7 mouse cellular contexts compared by ENCODE assay signal in the genomic region with DNA sequence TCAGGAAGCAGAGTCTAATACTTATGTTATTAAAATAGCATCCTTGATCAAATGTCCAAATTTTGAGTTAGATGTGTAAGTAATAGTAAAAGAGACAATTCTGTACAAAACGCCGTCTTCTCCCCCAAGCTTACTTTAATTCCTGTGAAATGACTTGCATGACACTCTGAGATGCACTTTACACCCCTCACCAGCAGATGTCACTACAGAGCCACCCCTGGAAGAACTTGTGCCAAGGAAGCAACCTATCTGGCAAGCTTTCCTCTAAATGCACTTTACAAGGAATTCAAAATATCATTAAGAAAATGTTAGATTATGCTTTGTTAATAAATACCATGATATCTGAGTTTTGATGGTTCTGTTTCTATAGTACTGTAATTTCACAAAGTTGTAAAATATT.
DNase-seq lines count a peak whose midpoint lies in the region.

No protein-coding gene starts in this region.

- peak; percentile 81 for DNase-seq in ES-CJ7 (ENCODE audit: low read depth, low spot score)
- DNase-seq in adrenal gland, adult 2 months = peak; percentile 74
- peak; percentile 76 for DNase-seq in embryo, embryonic 11.5 days (ENCODE audit: low read depth, low spot score)
- DNase-seq in heart, adult 8-10 months (ENCODE audit: low spot score) = peak; percentile 85
- DNase-seq in layer of hippocampus, adult 9-10 months (ENCODE audit: low spot score) = peak; percentile 86
- DNase-seq in lung, postnatal 4 days = peak; percentile 60 to 83
- peak; percentile 67 for DNase-seq in right cerebral cortex, postnatal 4 days

Comparison
In these comparisons a context has a peak if more than half of its experiments do, and no peak if none do; other contexts are left out.
1. Peak in every context shown above with its lines: DNase-seq.